Mouse (Mus musculus) limb, embryonic 11.5 days (tissue): Measurements from ENCODE around the gene Tmem37. TPM values are rescaled to one million over a fixed set of nuclear protein-coding genes. Genes with fewer than 3 reads are reported as not detected.

ENCODE experiments used
- ATAC-seq: fragments of 200-750 bp; cut with Nextera tagmentation; 2 replicates; pipeline ENCODE4 v1.8.0; 2017; ENCODE audit warnings: low read depth; ENCODE audit not compliant: insufficient number of reproducible peaks, low FRiP score, low TSS enrichment
- DNase-seq: peaks from one replicate; pipeline ENCODE4 v3.0.0-alpha.2; 2015; ENCODE audit warnings: low spot score
- H3K27ac ChIP-seq: fragments of 300-500 bp; sonication (generic); replicated peaks from 2 replicates; pipeline ENCODE4 v1.5.1; 2014; ENCODE audit warnings: low read depth, mild to moderate bottlenecking, low read length
- H3K27me3 ChIP-seq: fragments of 300-500 bp; sonication (generic); 2 replicates; pipeline ENCODE4 v1.6.1; 2014; ENCODE audit warnings: mild to moderate bottlenecking, low read length, mixed read lengths; ENCODE audit not compliant: control insufficient read depth, insufficient read depth
- H3K36me3 ChIP-seq: fragments of 300-500 bp; sonication (generic); 2 replicates; pipeline ENCODE4 v1.6.1; 2014; ENCODE audit warnings: mild to moderate bottlenecking, low read length, moderate library complexity, mixed read lengths; ENCODE audit not compliant: control insufficient read depth, insufficient read depth
- H3K4me1 ChIP-seq: fragments of 300-500 bp; sonication (generic); 2 replicates; pipeline ENCODE4 v1.6.1; 2014; ENCODE audit warnings: low read length, mixed read lengths; ENCODE audit not compliant: control insufficient read depth, insufficient read depth
- H3K4me2 ChIP-seq: fragments of 300-500 bp; sonication (generic); 2 replicates; pipeline ENCODE4 v1.6.1; 2014; ENCODE audit warnings: low read depth, mild to moderate bottlenecking, moderate library complexity; ENCODE audit not compliant: severe bottlenecking
- H3K4me3 ChIP-seq: fragments of 300-500 bp; sonication (generic); 2 replicates; pipeline ENCODE4 v1.5.1; 2014; ENCODE audit warnings: low read depth, low read length
- H3K9ac ChIP-seq: fragments of 300-500 bp; sonication (generic); 2 replicates; pipeline ENCODE4 v1.6.1; 2014; ENCODE audit warnings: mild to moderate bottlenecking, low read length
- H3K9me3 ChIP-seq: fragments of 300-500 bp; sonication (generic); 2 replicates; pipeline ENCODE4 v1.6.1; 2016; ENCODE audit warnings: low read length; ENCODE audit not compliant: control insufficient read depth
- WGBS: fragments of 180-500 bp; shearing (Covaris S2); extraction: QIAGEN DNeasy Blood & Tissue Kit; methylation state at CpG from one replicate; pipeline ENCODE4 v1.1.7; 2014; 5-methylcytosine and 5-hydroxymethylcytosine counted together
- polyA plus RNA-seq: library from polyadenylated mRNA; unstranded; fragments of >200 nt; fragmentation: Nextera tagmentation; extraction: Ambion mirVana; gene quantifications from 2 replicates; pipeline ENCODE4 v1.2.1, GENCODE M21; 2014

Tmem37 gene
- polyA plus RNA-seq, 1 experiment from 2014 or later = 2.5 TPM

DNA sequence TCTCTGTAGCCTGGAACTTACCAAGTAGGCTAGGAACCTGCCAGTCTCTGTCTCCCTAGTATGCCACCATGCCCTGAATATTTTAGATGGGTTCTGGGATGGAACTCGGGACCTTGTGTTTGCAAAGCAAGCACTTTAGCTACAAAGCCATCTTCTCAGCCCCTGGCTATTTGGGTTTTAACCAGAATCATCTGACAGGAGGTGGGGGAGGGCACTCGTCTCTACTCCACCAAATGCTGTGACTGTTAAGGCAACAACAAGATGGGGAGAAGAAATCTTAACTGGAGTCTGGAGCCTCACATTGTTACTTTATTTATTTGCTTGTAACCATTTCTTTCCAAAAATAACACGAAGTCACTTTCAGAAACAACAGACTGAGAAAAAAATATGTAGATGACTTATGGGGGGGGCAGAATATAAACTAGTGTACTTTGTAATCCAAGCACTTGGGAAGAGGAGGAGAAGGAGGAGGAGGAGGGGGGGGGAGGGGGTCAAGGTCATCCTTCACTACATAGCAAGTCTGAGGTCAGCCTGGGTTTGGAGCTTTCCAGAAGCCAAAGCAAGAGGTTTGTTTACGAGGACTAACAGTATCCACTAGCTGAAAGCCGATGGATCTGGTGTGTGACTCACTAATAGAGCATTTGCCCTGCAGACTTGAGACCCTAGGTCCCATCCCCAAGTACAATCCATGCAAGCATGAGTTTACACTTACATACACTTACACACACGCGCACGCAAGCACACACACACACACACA, 16.0 kb downstream of the Tmem37 start:
- Histone ChIP-seq H3K4me3 (no peak overlapping the region), H3K9me3 (no peaks in the 10 kb centered on the region), H3K27me3 (no peaks in the 10 kb centered on the region), H3K4me1 (no peaks in the 10 kb centered on the region), H3K4me2 (no peak overlapping the region), H3K36me3 (no peaks in the 10 kb centered on the region), H3K27ac (no peak overlapping the region), H3K9ac (no peak overlapping the region)
- 73% methylated on average over 8 of the region's 8 CpGs for WGBS
- no peak for ATAC-seq
- DNase-seq = no peak

GRCm38 (mm10) chr1:120057044-120057443, 16.8 kb downstream of the Tmem37 start:
- H3K4me3 ChIP-seq = no peak overlapping the region
- H3K36me3 ChIP-seq = no peaks in the 10 kb centered on the region
- H3K4me1 ChIP-seq = no peaks in the 10 kb centered on the region
- no peak for DNase-seq
- no peak overlapping the region for H3K4me2 ChIP-seq
- H3K27ac ChIP-seq = no peak overlapping the region
- ATAC-seq = no peak
- no peaks in the 10 kb centered on the region for H3K9me3 ChIP-seq
- H3K9ac ChIP-seq = no peak overlapping the region
- whole genome bisulfite sequencing = 81% methylated on average over 14 of the region's 14 CpGs
- H3K27me3 ChIP-seq = no peaks in the 10 kb centered on the region

GRCm38 (mm10) chr1:120056236-120056635, 17.6 kb downstream of the Tmem37 start:
- no peaks in the 10 kb centered on the region for H3K4me1 ChIP-seq
- no peak overlapping the region for H3K4me3 ChIP-seq
- no peaks in the 10 kb centered on the region for H3K36me3 ChIP-seq
- H3K9me3 ChIP-seq = no peaks in the 10 kb centered on the region
- H3K4me2 ChIP-seq = no peak overlapping the region
- WGBS = 78% methylated on average over 7 of the region's 7 CpGs
- no peak for DNase-seq
- ATAC-seq = no peak
- H3K27me3 ChIP-seq = no peaks in the 10 kb centered on the region
- H3K27ac ChIP-seq = no peak overlapping the region
- H3K9ac ChIP-seq = no peak overlapping the region

- H3K27me3 ChIP-seq = no peaks in the 10 kb centered on the region
- no peaks in the 10 kb centered on the region for H3K9me3 ChIP-seq
- H3K4me2 ChIP-seq = no peak overlapping the region
- no peak overlapping the region for H3K27ac ChIP-seq
- H3K36me3 ChIP-seq = no peaks in the 10 kb centered on the region
- H3K9ac ChIP-seq = no peak overlapping the region
- 74% methylated on average over 6 of the region's 6 CpGs for WGBS
- ATAC-seq (peak; percentile 58; the same call in 1 of the 2 replicates), DNase-seq (no peak)
- H3K4me3 ChIP-seq = no peak overlapping the region
- H3K4me1 ChIP-seq = no peaks in the 10 kb centered on the region
Observed at GRCm38 (mm10) chr1:120055475-120055874, 18.4 kb downstream of the Tmem37 start.

DNA sequence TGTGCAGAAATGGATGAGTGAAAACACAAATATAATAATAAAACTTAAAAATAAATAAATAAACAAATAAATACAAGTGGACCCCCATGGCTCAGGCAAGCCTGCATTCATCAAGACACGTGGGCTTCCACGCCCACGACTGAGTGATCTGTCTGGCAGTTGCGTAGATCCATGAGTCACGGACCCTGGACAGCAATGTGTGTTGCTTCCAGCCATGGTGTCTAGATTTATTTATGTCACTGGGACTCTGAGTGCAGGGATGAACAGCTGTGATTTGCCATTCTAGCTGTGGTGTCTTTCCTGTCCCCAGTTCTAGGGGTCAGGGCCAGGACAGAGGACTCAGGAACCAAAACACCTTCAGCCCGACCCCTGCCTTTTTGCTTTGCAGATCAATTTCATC, 18.9 kb downstream of the Tmem37 start:
- no peaks in the 10 kb centered on the region for H3K27me3 ChIP-seq
- no peak overlapping the region for H3K4me3 ChIP-seq
- no peak overlapping the region for H3K4me2 ChIP-seq
- 87% methylated on average over 6 of the region's 6 CpGs for WGBS
- no peak for DNase-seq
- H3K9ac ChIP-seq = no peak overlapping the region
- no peaks in the 10 kb centered on the region for H3K4me1 ChIP-seq
- no peak for ATAC-seq
- no peaks in the 10 kb centered on the region for H3K9me3 ChIP-seq
- no peaks in the 10 kb centered on the region for H3K36me3 ChIP-seq
- no peak overlapping the region for H3K27ac ChIP-seq

DNA sequence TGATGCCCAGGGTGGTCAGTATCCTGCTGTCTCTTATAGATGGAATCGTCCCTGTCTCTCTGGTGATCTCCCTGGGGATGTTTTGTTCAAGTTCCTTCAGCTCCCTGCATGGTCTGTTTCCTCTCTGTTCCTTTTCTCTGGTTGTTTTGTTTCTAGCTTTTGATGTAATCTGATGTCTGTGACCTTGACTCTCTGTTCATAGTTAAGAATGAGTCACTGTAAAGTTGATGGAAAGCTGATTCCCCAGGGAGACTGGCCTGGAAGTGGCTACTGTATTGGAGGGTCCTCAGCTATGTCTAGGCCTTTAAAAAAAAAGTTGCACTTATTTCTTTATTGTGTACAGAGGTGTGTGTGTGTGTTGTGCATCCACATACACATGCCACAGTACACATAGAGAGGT, 22.8 kb downstream of the Tmem37 start:
- H3K27ac ChIP-seq = no peak overlapping the region
- no peak overlapping the region for H3K4me2 ChIP-seq
- H3K27me3 ChIP-seq = no peaks in the 10 kb centered on the region
- no peaks in the 10 kb centered on the region for H3K9me3 ChIP-seq
- no peak for DNase-seq
- no peaks in the 10 kb centered on the region for H3K4me1 ChIP-seq
- H3K4me3 ChIP-seq = no peak overlapping the region
- ATAC-seq = no peak
- no peaks in the 10 kb centered on the region for H3K36me3 ChIP-seq
- 71% methylated on average over 1 of the region's 1 CpGs for WGBS
- H3K9ac ChIP-seq = no peak overlapping the region

- Histone ChIP-seq H3K9me3 (no peaks in the 10 kb centered on the region), H3K27ac (no peak overlapping the region), H3K27me3 (no peaks in the 10 kb centered on the region), H3K36me3 (no peaks in the 10 kb centered on the region), H3K4me1 (no peaks in the 10 kb centered on the region), H3K4me3 (no peak overlapping the region), H3K9ac (no peak overlapping the region), H3K4me2 (no peak overlapping the region)
- ATAC-seq = no peak
- no peak for DNase-seq
Observed at GRCm38 (mm10) chr1:120047325-120047724, 26.5 kb downstream of the Tmem37 start.

- Histone ChIP-seq H3K27ac (no peak overlapping the region), H3K4me2 (no peak overlapping the region), H3K36me3 (no peaks in the 10 kb centered on the region), H3K9ac (no peak overlapping the region), H3K9me3 (no peaks in the 10 kb centered on the region), H3K4me1 (no peaks in the 10 kb centered on the region), H3K4me3 (no peak overlapping the region), H3K27me3 (no peaks in the 10 kb centered on the region)
- no peak for DNase-seq
- 87% methylated on average over 16 of the region's 16 CpGs for WGBS
- ATAC-seq = no peak
Observed at GRCm38 (mm10) chr1:120044584-120044983, 29.3 kb downstream of the Tmem37 start.

GRCm38 (mm10) chr1:120042421-120042820, 31.5 kb downstream of the Tmem37 start:
- H3K27ac ChIP-seq = no peak overlapping the region
- DNase-seq (no peak), ATAC-seq (no peak)
- H3K4me1 ChIP-seq = no peaks in the 10 kb centered on the region
- 86% methylated on average over 8 of the region's 8 CpGs for WGBS
- no peak overlapping the region for H3K4me2 ChIP-seq
- no peak overlapping the region for H3K9ac ChIP-seq
- H3K36me3 ChIP-seq = no peaks in the 10 kb centered on the region
- H3K4me3 ChIP-seq = no peak overlapping the region
- no peaks in the 10 kb centered on the region for H3K9me3 ChIP-seq
- no peaks in the 10 kb centered on the region for H3K27me3 ChIP-seq
